Mouse (Mus musculus) heart, postnatal 0 days (tissue): Measurements from ENCODE around the gene Cyp2c23.

Source experiments
- CTCF ChIP-seq: IDR thresholded peaks from 2 replicates; pipeline ENCODE4 v1.5.1; 2016; ENCODE audit warnings: antibody characterized with exemption, control low read depth, low read depth
- EP300 ChIP-seq: IDR thresholded peaks from 2 replicates; pipeline ENCODE4 v1.6.1; 2016; ENCODE audit warnings: antibody characterized with exemption, low read depth

- TF ChIP-seq EP300 (no peak), CTCF (no peak)
Observed at GRCm38 (mm10) chr19:44042121-44042520, 13.1 kb upstream of the Cyp2c23 start.
